Mouse (Mus musculus) 3T3-L1 (cell line): ENCODE measurements at regions not wholly inside any gene's neighbourhood (a gene's known extent, or its start where the extent isn't known, plus 50 kb on each side); places are given as distances from the start of the nearest gene placed in this dataset.
A peak's percentile ranks its signal among the peaks of the same experiment; 100 is the strongest.

Experiments used
- DNase-seq: peaks from one replicate; pipeline ENCODE4 v3.0.0-alpha.2; 2015; ENCODE audit warnings: low read depth, low spot score

DNA sequence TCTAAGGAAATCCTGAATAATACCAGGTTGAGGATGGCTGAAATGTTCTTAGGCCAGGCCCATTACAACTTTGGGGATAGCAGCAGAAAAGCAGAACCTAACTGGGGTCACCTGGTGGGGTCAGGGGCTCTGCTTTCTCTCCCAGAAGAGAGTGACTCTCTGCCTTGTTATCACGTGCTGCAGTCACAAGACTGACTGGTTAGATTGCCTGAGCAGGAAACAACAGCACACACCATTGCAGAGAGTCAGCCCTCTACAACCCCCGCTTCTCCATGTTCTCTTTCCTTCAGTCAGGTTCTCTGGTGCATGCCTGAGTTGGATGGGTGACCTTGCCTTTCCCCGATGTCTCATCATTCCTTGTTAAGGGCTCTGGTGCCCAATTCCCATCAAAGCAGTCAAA is 91.2 kb upstream of the Hsd17b12 start:
- no peak for DNase-seq

GRCm38 (mm10) chr2:94246851-94247471 is 89.2 kb upstream of the Hsd17b12 start:
- DNase-seq, result no peak

DNA sequence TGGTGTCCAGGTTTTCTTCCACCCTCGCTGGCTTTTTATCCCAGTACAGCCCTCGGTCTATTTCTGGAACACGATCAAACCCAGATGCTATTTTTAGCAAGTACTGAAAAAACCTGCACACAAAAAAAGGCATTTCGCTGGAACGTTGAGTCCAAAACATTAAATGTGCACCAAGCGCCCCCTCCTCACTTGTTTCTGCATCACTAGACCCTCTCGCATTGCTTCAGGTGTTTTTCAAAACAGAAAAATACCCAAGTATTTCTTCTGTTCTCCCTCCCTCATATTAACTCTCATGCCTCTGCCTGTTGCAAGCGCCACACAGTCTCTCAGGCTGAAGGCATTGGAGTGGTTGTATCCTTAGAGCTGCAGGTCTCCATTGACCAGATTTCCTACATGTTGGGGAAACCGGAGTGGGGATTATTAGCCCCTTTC is 88.4 kb upstream of the Hsd17b12 start:
- DNase-seq, result no peak

GRCm38 (mm10) chr2:94245305-94245959 is 87.7 kb upstream of the Hsd17b12 start:
- DNase-seq, result peak; percentile 88

- DNase-seq, result no peak
These were observed 86.4 kb upstream of the Hsd17b12 start for GRCm38 (mm10) chr2:94244140-94244539.

- DNase-seq, result no peak
These were observed 85.5 kb upstream of the Hsd17b12 start for GRCm38 (mm10) chr2:94243053-94243916.

GRCm38 (mm10) chr2:94242406-94243052 is 84.8 kb upstream of the Hsd17b12 start:
- no peak for DNase-seq

- no peak for DNase-seq
These were observed 84.3 kb upstream of the Hsd17b12 start for GRCm38 (mm10) chr2:94242051-94242397.

DNA sequence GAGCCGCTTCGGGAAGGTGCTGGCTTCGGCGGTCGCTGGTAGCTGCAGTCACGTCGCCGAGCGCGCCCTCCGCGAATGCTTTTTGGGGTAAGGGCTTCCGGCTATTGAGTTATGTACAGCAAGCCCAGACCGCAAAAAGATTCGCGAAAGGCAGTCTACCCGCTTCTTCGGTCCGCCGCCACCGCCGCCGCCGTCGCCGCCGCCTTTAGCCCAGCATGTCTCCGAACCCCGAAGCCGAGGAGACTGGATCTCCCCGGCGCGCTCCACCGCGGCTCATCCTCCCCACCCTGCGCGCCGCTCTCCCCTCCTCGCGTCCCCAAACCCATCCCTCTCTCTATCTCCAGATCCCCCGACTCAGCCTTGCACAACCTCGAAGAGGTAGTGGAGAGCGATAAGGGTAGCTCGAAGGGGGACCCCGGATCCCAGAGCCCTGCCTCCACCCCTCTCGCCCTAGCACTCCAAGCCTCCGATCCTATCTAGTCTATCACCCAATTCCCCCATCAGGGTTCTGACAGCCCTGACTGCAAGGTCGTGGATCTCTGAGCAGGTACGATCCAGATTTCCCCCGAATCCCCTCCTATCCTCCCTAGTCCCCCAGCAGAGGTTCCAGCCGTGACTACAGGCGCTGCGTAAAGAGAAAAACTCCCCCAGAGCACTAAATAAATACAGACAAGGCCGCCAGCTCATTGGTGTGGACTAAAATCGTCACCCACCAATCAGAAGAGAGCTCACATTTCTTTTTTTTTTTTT is 83.7 kb upstream of the Hsd17b12 start:
- no peak for DNase-seq

DNA sequence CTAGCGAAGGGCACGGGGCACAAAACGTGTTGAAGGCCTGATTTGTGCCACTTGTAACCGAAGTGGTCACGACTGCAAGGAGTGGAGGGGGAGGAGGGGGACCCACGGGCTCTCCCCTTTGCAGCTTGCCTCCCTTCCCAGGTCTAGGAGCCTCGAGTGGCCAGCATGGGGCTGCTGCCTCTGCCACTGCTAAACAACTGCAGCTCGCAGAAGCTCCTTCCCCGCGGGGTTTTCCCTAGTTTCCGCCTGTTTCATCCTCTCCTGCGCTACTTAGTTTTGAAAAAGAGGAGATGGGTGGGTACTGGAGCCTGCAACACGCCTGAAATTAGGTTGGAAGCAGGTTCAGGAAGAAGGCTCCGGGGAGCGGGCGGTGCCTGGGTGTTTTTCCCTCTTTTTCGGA is 82.6 kb upstream of the Hsd17b12 start:
- DNase-seq, result no peak

DNA sequence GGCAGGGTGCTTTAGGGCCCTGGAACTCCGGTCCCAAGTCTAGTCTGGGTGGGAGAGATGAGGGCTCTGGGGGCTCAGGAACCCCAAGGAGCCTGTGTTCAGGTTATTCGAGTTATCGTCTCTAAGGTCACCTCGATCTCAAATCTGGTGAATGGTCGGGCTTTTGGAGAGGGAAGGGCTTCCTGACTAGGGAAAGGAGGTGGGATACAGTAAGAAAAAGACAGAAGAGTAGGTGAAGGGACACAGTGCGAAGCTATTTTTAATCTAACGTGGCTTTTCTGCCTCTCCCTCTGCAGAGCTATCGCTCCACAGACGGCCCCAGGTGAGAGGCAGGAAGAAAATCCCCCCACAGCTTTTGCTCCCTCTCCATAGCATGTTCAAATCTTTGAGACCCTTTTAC is 81.8 kb upstream of the Hsd17b12 start:
- no peak for DNase-seq

- no peak for DNase-seq
These were observed 78.7 kb upstream of the Hsd17b12 start for GRCm38 (mm10) chr2:94236479-94236878.

DNA sequence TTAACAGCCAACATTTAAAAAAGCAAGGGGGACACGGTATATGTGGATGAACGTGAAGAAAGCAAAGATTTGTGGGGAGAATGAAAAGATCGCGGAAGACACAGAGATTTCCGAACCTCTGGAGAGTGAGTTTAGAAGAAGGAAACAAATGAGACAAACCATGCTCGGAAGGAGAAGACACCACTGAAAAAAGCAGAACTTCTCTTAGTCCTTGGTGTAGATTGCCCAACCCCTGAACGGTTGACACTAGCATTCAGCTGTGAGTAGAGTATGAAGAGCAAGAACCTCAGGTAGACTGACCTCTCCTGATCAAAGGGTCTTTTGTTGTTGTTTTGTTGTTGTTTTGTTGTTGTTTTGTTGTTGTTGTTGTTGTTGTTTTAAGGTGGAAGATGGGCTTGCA is 75.8 kb upstream of the Hsd17b12 start:
- no peak for DNase-seq

DNA sequence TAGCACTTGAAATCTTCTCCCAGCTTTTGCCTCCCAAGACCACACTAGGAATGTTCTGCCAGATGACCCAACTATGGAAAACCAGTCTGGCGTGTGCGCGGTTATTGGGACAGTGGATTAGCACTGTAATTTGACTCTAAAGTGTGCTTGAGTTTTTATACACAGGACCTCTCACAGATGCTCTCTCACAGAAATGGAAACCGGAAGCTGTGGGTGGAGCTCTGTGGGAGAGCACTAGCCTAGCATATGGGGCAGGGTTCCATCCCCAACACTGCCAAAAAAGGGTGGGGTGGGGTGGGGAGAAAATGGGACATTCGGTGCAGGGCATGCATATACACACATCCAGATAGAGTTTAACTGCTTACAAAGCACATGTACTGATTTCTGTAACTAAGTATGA is 61.7 kb upstream of the Hsd17b12 start:
- DNase-seq, result no peak

GRCm38 (mm10) chr2:94217481-94217880 is 59.7 kb upstream of the Hsd17b12 start:
- no peak for DNase-seq

DNA sequence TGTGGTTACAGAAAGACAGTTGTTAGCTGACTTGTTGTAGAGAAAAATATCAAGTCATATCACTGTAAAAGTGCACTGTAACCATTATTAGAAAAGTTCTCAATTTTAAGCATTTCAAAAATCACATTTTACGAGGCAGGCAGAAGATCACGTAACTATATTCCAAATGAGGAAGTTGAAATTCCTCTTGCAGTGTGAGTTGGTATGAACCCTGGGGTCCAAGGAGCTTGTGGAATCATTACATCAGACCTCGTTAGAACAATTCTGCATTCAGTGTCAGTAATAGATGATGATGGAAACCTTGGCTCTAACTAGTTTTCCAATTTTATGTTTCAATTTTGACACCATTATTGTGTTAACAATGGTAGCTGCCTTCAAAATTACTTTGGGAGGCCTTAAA is 57.7 kb upstream of the Hsd17b12 start:
- no peak for DNase-seq
